Mouse (Mus musculus) spleen, adult 2 months (tissue): ENCODE data around the gene Baat. TPM values are rescaled to one million over a fixed set of nuclear protein-coding genes. Genes with fewer than 3 reads are reported as not detected.
"Not testable (repeated sequence)": the region's sequence is repeated elsewhere in the genome, so short reads cannot be mapped to it uniquely, and the experiment has no call there.

Experiments
- DNase-seq, 2 experiments: peaks; one replicate each; pipeline versions ENCODE4 v3.0.0 to v3.0.0-alpha.2; 2012 to 2021; ENCODE audit warnings: low spot score in 2 of 2, low read depth in 1 of 2
- H3K27ac ChIP-seq: fragments of 200-500 bp; 2 replicates; pipeline ENCODE4 v1.5.1; 2012; ENCODE audit warnings: low read length, inconsistent platforms; ENCODE audit not compliant: insufficient read depth
- H3K27me3 ChIP-seq: fragments of 200-500 bp; 2 replicates; pipeline ENCODE4 v1.6.1; 2012; ENCODE audit warnings: mild to moderate bottlenecking, moderate library complexity, low read length, inconsistent platforms; ENCODE audit not compliant: control insufficient read depth, insufficient read depth
- H3K36me3 ChIP-seq: fragments of 200-500 bp; 2 replicates; pipeline ENCODE4 v1.6.1; 2012; ENCODE audit warnings: mild to moderate bottlenecking, low read length, inconsistent platforms; ENCODE audit not compliant: control insufficient read depth, insufficient read depth
- H3K4me1 ChIP-seq: fragments of 200-500 bp; 2 replicates; pipeline ENCODE4 v1.6.1; 2011; ENCODE audit warnings: inconsistent platforms; ENCODE audit not compliant: control insufficient read depth, insufficient read depth, insufficient read length
- H3K4me3 ChIP-seq: fragments of 200-500 bp; 2 replicates; pipeline ENCODE4 v1.5.1; 2011; ENCODE audit warnings: mild to moderate bottlenecking, inconsistent platforms; ENCODE audit not compliant: insufficient read depth, insufficient read length; ENCODE audit errors: extremely low read depth
- CTCF ChIP-seq: fragments of 200-500 bp; IDR thresholded peaks from 2 replicates; pipeline ENCODE4 v1.5.1; 2011; ENCODE audit warnings: mild to moderate bottlenecking, inconsistent platforms; ENCODE audit not compliant: insufficient read depth, insufficient read length, insufficient replicate concordance; ENCODE audit errors: extremely low read depth
- POLR2A ChIP-seq: fragments of 200-500 bp; IDR thresholded peaks from 2 replicates; pipeline ENCODE4 v1.6.1; 2011; ENCODE audit warnings: low read depth, low read length, inconsistent platforms
- WGBS: fragments of 180-500 bp; shearing (Covaris S2); methylation state at CpG from one replicate; pipeline ENCODE4 v1.1.7; 2018; 5-methylcytosine and 5-hydroxymethylcytosine counted together
- polyA plus RNA-seq: library from polyadenylated mRNA; depleted of rRNA; stranded (reverse); fragments of >200 nt; gene quantifications from 2 replicates; pipeline ENCODE4 v1.2.3, GENCODE M21; 2012; rRNA removed

Baat gene
- polyA plus RNA-seq, 1 experiment = not detected

- TF ChIP-seq POLR2A (no peak), CTCF (no peak)
- Histone ChIP-seq H3K27ac (no peak overlapping the region), H3K36me3 (no peaks in the 10 kb centered on the region), H3K4me1 (no peaks in the 10 kb centered on the region), H3K27me3 (no peaks in the 10 kb centered on the region), H3K4me3 (no peak overlapping the region)
- no peak for DNase-seq
- 88% methylated on average over 3 of the region's 3 CpGs for WGBS
Observed at GRCm38 (mm10) chr4:49469435-49470151, 36.8 kb downstream of the Baat start.

- Histone ChIP-seq H3K36me3 (no peaks in the 10 kb centered on the region), H3K27me3 (no peaks in the 10 kb centered on the region), H3K27ac (no peak overlapping the region), H3K4me3 (no peak overlapping the region), H3K4me1 (no peaks in the 10 kb centered on the region)
- DNase-seq = no peak
- TF ChIP-seq CTCF = no peak
- WGBS = 88% methylated on average over 6 of the region's 6 CpGs
Observed at GRCm38 (mm10) chr4:49467360-49467759, 39.0 kb downstream of the Baat start.

- DNase-seq = no peak
- Histone ChIP-seq H3K36me3 (no peaks in the 10 kb centered on the region), H3K4me1 (no peaks in the 10 kb centered on the region), H3K27me3 (no peaks in the 10 kb centered on the region), H3K27ac (no peak overlapping the region), H3K4me3 (no peak overlapping the region)
- WGBS = 75% methylated on average over 2 of the region's 2 CpGs
- no peak for TF ChIP-seq CTCF
- no peak for TF ChIP-seq POLR2A
Observed at GRCm38 (mm10) chr4:49456171-49456570, 50.2 kb downstream of the Baat start.

GRCm38 (mm10) chr4:49451848-49452551, 54.4 kb downstream of the Baat start:
- TF ChIP-seq CTCF = no peak
- no peak for TF ChIP-seq POLR2A
- no peak for DNase-seq
- H3K36me3 ChIP-seq = no peaks in the 10 kb centered on the region
- no peak overlapping the region for H3K27ac ChIP-seq
- 97% methylated on average over 1 of the region's 1 CpGs for WGBS
- no peak overlapping the region for H3K4me3 ChIP-seq
- no peaks in the 10 kb centered on the region for H3K4me1 ChIP-seq
- no peaks in the 10 kb centered on the region for H3K27me3 ChIP-seq

- not testable (repeated sequence) for H3K27ac ChIP-seq, H3K27me3 ChIP-seq, DNase-seq, H3K36me3 ChIP-seq, H3K4me1 ChIP-seq, H3K4me3 ChIP-seq
- 76% methylated on average over 1 of the region's 1 CpGs for WGBS
Observed at GRCm38 (mm10) chr4:49451133-49451847, 55.1 kb downstream of the Baat start.

Other genes with a start within 250 kb of the Baat start
- gene Acnat2, start 98.4 kb downstream of the Baat start, polyA plus RNA-seq = not detected in 2 replicates
- gene Acnat1, start 32.6 kb downstream of the Baat start, polyA plus RNA-seq = not detected in 2 replicates
- gene Mrpl50, start 14.5 kb upstream of the Baat start, polyA plus RNA-seq = 1.2 and 1.4 TPM in 2 replicates
- gene Zfp189, start 14.6 kb upstream of the Baat start, polyA plus RNA-seq = 0.58 and 0.62 TPM in 2 replicates
- gene Aldob, start 43.0 kb upstream of the Baat start, polyA plus RNA-seq = 0.13 and 1.1 TPM in 2 replicates
- gene Tmem246, start 91.3 kb upstream of the Baat start, polyA plus RNA-seq = 5.5 and 9.7 TPM in 2 replicates
- gene Rnf20, start 125.4 kb upstream of the Baat start, polyA plus RNA-seq = 16.6 and 19.5 TPM in 2 replicates
- gene Ppp3r2, start 175.5 kb upstream of the Baat start, polyA plus RNA-seq = not detected in 2 replicates